Mouse (Mus musculus) layer of hippocampus, adult 11-12 months (tissue): ENCODE data around the gene Cers2.
"Not testable (repeated sequence)": the region's sequence is repeated elsewhere in the genome, so short reads cannot be mapped to it uniquely, and the experiment has no call there.

Experiments used
- DNase-seq: peaks from one replicate; pipeline ENCODE4 v3.0.0; 2022; ENCODE audit warnings: low spot score

Gene Cers2

DNA sequence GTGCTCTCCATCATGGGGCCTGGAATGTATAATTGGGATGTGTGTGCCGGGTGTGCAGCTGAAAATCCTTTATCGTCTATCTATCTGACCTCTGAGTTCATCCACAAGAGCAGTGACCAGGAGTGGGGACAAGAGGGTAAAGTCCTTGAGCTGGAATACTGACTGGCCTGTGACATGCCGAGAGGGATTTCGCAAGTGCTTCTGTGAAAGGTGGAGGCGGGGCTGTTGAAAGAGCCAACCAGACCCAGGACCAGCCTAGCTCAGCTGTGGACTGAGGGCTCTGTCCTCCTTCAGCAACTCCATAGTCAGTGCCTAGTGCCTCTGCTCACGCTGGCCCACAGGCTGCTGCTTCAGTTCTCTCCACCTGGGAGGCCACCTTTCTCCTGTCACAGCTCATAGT is 4.0 kb downstream of the Cers2 start:
- DNase-seq, result peak; percentile 59

DNA sequence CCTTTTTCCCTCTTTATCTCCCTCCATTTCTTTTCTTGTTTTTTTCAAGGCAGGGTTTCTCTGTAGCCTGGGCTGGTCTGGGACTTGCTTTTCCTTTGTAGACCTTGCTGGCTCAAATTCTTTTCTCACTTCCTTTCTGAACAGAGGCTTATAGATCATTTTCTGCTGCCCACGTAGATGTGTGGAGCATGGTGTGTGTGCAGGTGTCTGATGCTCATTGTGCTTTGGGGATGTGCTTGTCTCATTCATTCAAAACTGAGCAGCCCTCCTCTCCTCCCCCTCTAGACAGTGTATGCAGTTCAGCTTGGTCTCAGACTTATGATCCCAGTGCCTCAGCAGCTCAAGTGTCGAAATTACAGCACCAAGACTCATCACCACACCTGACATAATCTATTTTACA is 4.5 kb downstream of the Cers2 start:
- no peak for DNase-seq

DNA sequence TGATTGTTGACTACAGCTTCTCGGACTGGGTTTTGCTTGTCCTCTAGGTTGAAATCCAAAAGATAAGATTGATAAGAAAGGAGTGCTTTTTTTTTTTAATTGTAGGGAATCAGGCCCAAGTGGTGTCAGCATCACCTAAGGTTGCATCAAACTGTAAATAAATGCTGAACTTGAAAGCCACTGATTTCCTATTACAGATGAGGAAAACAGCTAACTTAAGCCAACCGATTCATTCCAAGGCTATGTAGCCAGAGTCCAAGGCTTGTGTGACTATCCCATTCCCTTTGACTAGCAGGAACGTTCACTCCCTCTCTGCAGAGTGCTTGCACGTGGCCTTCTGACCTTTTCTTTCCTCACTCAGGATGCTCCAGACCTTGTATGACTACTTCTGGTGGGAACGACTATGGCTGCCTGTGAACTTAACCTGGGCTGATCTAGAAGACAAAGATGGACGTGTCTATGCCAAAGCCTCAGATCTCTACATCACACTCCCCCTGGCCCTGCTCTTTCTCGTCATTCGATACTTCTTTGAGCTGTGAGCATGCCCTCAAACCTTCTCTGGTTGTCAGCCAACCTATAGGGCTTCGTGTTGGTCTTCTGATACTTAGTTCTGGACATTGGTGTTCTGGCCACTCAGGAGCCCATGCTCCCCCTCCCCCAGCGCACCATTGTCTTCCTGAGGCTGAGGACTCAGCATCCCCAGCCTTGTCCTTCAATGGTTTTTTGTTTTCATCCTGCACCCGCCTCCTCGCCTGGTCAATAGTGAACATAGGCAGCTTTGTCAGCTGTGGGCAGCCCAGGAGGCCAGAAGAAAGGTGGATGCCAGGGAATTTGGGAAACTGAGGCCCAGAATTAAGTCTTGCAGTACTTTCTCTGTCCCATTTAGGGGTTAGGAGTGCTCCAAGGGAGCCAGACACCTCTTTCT is 5.4 kb downstream of the Cers2 start:
- peak; percentile 66 for DNase-seq

DNA sequence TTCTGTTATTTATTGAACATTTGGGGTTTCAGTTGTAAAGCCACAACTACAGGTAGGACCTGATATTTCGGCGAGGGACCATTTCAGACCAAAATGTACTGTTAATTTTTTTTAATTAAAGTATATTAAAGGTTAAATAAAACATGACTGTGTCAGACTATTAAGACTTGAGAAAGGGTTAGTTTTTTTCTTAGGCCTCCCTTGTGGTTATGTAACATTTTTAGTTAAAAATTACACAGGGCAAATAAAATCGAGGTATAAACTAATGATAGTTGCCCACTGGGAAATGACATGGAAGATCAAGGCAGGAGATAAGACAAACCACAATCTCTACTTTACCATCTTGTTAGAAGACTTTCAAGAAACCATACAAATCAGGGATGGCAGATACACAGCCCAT is 8.8 kb downstream of the Cers2 start:
- DNase-seq, result no peak

DNA sequence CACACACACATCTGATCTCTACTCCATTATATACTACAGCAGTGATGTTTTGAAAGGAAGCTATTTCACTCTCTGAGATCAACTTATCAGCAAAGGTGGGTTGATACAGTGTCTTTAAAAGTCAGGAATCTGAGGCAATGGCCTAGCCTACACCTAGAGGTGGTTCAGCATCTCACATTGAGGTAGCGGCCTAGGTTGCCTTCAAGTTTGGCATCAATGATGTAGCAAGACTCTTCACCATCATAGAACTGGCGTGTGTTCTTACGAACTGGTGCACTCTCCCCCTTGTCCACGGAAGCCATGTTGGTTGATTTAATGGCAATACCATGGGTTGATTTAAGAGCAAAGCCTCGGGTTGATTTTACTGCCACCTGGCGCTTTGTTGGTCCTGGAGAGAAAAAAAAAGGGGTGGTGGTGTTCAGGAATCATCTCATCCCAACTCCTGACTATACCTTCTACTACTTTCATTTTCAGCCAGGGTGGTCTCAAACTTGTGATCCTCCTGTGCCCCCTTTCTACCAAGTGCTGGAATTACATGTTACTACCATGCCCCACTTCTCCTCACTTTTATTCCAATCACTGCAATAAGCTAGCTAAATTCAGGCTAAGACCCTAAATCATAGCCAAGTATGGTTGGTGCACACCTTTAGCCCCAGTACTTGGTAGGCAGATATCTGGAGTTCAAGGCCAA is 10.0 kb downstream of the Cers2 start:
- DNase-seq, result no peak

DNA sequence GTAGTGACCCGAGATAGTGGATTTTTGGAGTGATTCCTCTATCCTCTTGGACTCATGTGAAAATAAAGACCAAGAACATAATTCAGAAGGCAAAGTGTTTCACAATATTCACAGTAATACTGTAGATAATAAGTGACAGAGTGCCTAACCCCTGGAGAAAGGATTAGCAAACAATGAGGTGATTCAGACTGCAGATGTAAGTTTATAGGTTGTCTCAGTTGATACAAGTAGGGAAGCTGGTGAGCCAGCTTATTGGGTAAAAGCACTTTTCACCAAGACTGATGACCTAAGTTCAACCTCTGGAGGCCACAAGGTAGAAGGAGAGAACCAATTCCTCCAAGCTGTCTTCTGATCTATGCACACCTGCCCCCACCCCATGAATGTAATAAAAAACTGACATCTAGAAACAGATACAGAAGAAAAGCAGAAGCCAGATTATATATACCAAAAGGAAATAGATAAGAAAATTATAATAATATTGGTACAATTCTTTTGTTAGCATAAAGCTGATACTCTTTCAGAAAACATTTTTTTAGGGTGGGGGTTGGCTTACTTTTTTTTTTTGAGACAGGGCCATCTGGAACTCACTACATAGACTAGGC is 14.3 kb downstream of the Cers2 start:
- no peak for DNase-seq

DNA sequence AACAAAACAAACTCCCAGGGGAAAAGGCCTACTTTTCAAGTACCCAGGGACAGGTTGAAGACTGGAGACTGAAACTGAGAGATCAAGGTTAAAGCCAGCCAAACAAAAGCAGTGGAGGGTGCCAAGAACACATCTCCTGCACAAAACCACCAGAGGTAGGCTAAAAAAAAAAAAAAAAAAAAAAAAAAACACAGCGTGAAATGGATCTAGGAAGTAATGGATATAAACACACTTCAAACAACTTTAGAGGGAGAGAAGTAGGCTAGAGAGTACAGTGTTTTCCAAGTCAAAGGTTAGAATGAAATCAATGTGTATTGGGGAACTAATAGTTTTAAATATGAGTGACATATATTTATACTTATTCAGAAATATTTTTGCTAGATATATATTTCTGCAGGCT is 16.9 kb downstream of the Cers2 start:
- no peak for DNase-seq

DNA sequence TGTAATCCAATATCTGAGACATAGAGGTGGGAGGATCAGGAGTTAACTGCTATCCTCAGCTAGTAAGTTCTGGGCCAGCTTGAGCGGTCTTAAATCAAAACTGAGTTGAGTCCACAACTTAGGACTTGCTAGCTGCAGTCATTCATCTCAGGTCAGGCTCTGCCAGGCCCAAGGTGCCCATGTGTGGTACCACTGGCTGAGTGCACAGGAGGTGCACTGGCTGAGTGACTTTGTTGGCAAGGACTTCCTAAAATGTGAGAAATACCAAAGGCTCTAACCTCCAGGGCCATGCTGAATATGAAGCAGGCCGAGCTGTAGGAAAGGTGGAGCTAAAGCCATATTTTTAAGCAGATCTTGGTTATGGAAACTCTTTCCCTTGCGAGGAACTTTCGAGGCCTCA is 22.8 kb downstream of the Cers2 start:
- DNase-seq, result no peak

DNA sequence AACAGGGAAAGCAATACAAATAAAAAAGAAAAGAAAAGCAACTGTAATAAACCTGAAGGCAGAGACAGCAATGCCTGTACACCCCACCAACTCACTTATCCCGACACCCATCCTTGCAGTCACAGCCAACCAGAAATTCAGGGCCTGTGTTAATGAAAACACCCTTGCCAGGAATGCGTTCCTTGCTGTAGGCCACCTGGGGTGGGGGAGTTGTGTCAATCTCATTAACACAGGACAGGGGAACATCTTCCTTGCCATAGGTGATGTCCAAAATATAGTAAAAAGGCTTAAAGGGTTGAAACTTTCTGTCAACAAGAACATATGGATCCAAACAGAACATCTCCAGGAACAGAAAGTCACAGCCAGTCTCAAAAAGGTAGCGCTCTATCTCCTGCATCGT is 23.7 kb downstream of the Cers2 start:
- DNase-seq, result no peak

DNA sequence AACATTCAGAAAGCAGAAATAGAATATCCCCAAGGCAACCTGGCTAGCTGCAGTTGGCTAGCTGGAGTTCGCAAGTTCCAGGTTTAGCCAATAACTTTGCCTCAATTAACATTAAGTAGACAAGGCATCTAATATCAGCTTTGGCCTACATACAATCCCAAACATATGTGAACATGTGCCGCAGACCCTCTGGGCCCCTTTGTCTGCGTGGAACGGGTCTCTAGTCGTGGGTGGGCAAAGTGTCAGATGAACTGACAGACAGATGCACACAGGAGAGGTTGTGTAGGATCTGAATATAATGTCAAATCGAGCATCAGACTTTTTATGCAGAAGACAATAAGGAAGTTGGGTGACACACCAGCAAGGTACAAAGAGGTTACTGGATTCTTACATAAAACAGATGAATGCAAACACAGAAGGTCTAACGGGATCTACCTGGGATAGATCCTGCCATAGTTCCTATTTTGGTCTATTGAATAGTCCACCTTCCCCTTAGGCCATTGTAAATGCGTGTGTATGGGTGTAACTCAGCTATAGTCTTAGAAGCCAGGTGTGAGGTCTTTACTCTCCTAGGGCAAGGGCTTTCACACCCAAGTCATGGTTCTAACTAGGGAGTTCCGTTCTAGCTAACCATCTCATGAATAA is 28.9 kb downstream of the Cers2 start:
- not testable (repeated sequence) for DNase-seq

DNA sequence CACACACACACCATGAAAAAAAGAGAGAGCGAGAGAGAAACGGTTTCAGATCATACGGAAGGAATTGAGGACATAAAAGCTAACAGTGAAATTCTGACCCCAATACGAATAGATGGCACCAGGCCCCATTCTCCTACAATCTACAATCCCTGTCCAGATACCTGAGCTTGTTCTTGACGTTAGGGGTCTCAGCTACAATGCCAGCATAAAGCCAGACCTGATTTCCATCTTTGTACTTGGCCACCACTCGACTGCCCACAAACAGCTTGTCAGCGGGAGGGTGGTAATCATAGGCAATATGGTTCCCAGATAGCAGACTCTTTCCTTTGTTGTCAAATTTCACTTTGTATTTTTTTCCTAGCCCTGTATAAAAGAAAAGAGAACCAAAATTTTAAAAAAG is 31.9 kb downstream of the Cers2 start:
- no peak for DNase-seq

DNA sequence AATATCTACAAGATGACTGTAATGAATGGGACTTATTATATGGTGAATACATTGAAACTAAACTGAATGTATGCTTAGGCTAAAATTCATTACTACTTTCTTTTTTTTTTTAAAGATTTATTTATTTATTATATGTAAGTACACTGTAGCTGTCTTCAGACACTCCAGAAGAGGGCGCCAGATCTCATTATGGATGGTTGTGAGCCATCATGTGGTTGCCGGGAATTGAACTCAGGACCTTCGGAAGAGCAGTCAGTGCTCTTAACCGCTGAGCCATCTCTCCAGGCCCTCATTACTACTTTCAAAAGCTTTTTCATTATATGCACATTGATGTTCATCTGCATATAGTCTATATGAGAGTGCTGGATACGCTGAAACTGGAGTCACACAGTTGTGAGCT is 33.8 kb downstream of the Cers2 start:
- not testable (repeated sequence) for DNase-seq

DNA sequence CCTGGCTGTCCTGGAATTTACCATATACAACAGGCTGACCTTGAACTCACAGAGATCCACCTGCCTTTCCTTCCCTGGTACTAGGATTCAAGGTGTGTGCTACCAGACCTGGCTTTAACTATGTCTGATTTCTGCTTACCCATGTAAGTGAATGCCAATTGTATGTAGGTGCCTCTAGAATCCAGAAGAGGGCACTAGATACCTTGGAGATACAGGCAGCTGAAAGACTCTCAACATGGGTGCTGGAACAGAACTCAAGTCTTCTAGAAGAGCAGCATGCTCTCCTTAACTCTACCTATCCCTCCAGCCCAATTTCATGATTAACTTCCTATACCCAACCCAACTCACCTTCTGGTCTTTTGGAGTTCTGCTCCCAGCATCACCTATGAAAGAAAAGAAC is 34.9 kb downstream of the Cers2 start:
- DNase-seq, result no peak

DNA sequence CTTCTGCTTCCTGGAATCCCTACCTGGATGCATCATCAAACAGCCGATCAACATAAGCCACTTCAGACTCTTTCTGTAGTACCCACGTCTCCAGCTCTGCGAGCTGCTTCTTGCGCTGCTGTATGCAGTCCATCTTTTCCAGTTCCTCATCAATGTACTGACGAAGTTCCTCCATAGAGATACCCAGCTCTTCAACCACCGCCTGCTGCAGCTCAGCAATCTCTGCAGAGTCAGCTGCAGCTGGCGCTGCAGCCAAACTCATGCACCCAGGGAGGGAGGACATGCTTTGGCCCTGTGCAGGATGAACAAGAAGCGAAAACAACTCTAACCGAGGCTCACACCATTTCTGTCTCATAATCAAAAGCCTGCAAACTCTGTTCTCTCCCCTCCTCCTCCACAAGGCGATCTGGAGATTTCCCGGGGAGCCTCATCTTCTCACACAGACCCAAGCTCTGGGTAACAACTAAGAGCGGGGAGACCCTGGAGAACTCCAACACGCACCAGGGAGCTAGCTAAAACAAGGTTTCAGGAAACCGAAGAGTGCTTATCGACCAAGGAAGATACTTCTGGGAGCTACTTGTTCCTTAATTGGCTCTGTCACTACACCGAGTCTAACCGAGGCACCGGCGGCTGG is 41.4 kb downstream of the Cers2 start:
- not testable (repeated sequence) for DNase-seq

DNA sequence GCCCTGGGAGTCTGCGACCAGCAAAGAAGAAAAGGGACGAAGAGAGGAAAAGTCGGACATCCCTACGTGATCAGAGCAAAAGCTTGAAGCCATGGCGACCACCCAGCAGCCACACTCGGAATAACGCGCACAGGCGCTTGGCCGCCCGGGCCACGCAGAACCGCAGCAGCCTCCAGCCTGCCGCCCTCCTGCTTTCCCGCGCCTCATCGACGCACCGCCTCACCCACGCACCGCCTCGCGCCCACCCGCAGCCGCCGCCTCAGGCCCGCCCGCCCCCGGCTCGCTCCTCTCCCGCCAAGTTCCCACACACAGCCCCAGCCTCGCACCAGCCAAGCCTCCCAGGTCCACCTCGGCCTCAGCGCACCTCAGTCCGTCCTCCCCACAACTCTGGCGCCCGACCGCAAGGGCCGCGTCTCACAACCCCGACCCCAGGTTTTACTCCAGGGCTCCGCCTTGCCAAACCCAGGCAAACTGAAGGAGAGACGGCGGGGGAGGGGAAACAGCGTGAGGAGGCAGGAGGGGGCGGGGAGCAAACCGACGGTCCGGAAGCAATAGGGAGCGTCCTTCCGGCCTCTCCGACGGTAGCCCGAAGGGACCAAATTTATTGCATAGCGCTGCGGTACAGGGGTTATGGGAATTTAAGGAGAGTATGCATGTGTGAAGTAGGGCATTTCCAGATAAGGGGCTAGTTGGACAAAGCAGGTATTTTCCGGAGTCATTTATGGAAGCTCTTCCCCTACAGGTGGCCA is 42.3 kb downstream of the Cers2 start, which contains the start of gene Setdb1:
Gene Setdb1, minus strand, starts transcription at position 502 of the 749 bp plus-strand sequence.
- DNase-seq, result peak; percentile 93

DNA sequence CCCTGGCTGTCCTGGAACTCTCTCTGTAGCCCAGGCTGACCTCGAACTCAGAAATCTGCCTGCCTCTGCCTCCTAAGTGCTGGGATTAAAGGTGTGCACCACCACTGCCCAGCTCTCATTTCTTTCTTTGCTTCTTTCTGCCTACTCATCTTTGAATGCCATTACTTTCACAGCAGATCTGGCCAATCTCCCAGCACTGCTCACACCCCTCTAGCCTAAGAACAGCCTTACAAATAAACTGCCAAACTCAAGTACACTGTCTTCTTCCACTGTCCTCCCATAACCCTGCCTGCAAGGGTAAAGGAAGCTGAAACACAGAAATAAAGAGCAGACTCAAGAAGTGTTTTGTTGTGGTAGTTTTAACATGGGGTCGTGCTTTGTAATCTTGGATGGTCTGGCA is 43.2 kb downstream of the Cers2 start:
- no peak for DNase-seq

DNA sequence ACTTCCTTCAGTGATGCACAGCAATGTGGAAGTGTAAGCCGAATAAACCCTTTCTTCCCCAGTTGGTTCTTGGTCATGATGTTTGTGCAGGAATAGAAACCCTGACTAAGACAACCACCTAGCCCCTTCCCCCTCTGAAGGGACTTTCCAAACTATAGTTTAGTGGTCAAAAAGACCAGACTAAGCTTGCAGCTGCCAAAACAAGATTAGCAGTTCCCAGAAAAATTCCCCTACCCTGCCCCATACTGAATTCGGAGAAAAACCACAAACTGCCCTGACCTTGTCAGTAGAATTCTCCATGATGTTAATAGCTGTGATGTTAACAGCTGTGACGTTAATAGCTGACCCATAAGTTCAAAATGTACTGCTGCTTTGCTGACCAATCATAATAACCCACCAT is 45.7 kb downstream of the Cers2 start:
- DNase-seq, result not testable (repeated sequence)

DNA sequence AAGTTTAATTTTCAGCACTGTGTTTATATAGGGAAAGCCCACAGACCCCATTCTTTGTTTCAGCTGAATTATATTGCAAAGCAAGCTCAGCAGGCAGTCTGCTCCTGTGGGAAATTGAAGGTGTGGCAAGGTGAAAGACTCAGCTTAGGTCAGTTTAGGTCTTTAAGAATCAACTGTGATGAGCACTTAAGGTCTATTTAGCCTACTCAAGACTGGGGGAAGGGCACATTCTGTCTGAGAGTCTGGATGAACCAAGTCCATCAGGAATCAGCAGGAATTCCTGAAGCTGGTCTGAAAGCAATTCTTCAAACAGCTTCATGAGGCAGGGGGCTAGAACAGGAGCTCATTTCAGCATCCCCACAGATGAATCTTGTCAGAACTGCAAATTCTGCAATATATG is 55.5 kb downstream of the Cers2 start:
- no peak for DNase-seq
